Mouse (Mus musculus) liver, embryonic 12.5 days (tissue): ENCODE measurements at regions not wholly inside any gene's neighbourhood (a gene's known extent, or its start where the extent isn't known, plus 50 kb on each side); places are given as distances from the start of the nearest gene placed in this dataset.

Source experiments
- ATAC-seq: fragments of 200-750 bp; cut with Nextera tagmentation; 2 replicates; pipeline ENCODE4 v1.8.0; 2017; ENCODE audit warnings: moderate number of reproducible peaks, mild to moderate bottlenecking, moderate library complexity
- H3K27ac ChIP-seq: fragments of 300-500 bp; sonication (generic); 2 replicates; pipeline ENCODE4 v1.5.1; 2016; ENCODE audit warnings: mild to moderate bottlenecking
- H3K27me3 ChIP-seq: fragments of 300-500 bp; sonication (generic); replicated peaks from 2 replicates; pipeline ENCODE4 v1.6.1; 2016; ENCODE audit warnings: mild to moderate bottlenecking, moderate library complexity
- H3K36me3 ChIP-seq: fragments of 300-500 bp; sonication (generic); 2 replicates; pipeline ENCODE4 v1.6.1; 2016; ENCODE audit warnings: mild to moderate bottlenecking, moderate library complexity
- H3K4me1 ChIP-seq: fragments of 300-500 bp; sonication (generic); 2 replicates; pipeline ENCODE4 v1.6.1; 2016
- H3K4me2 ChIP-seq: fragments of 300-500 bp; sonication (generic); 2 replicates; pipeline ENCODE4 v1.6.1; 2016; ENCODE audit warnings: mild to moderate bottlenecking, moderate library complexity
- H3K4me3 ChIP-seq: fragments of 300-500 bp; sonication (generic); 2 replicates; pipeline ENCODE4 v1.5.1; 2016; ENCODE audit warnings: mild to moderate bottlenecking, moderate library complexity
- H3K9ac ChIP-seq: fragments of 300-500 bp; sonication (generic); 2 replicates; pipeline ENCODE4 v1.6.1; 2016; ENCODE audit warnings: mild to moderate bottlenecking, moderate library complexity
- H3K9me3 ChIP-seq: fragments of 300-500 bp; sonication (generic); replicated peaks from 2 replicates; pipeline ENCODE4 v1.6.1; 2016; ENCODE audit warnings: mild to moderate bottlenecking, moderate library complexity
- WGBS: fragments of 180-500 bp; shearing (Covaris S2); methylation state at CpG from one replicate; pipeline ENCODE4 v1.1.7; 2016; ENCODE audit not compliant: insufficient replicate concordance; 5-methylcytosine and 5-hydroxymethylcytosine counted together

DNA sequence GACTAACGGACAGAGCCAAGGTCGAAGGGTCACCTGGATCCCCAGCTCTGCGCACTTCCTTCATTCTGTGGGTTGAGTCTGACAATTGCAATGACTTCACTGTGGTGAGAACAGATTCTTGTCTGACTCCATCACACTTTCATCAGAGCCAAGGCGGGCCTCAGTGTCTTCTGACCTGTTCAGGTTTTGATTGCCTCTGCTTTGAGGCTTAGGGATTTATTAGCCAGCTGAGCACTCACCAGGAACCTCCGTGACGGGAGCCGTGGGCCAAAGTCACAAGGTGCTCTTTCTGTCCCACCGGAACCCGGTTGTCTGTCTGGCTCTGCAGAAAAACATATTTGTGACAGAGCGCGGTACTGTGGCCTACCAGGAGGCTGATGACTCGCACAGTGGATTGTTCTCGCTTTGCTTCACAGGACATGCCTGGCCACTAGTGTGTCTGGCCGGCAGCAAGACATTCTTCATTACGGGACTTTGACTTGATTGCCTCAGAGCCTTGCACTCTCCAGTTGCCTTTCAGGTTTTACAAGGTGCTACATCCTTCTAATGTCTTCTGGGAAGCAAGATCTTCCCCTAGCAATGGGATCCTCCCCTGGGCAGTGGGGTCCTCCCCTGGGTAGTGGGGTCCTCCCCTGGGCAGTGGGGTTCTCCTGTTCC, 114.9 kb upstream of the Prickle1 start:
- 80% methylated on average over 15 of the region's 15 CpGs for WGBS
- no peak overlapping the region for H3K27ac ChIP-seq
- no peak for ATAC-seq
- H3K9ac ChIP-seq: no peak overlapping the region
- H3K36me3 ChIP-seq: no peaks in the 10 kb centered on the region
- H3K4me2 ChIP-seq: no peak overlapping the region
- H3K4me1 ChIP-seq: no peaks in the 10 kb centered on the region
- no peaks in the 10 kb centered on the region for H3K9me3 ChIP-seq
- no peak overlapping the region for H3K4me3 ChIP-seq
- H3K27me3 ChIP-seq: no peaks in the 10 kb centered on the region

DNA sequence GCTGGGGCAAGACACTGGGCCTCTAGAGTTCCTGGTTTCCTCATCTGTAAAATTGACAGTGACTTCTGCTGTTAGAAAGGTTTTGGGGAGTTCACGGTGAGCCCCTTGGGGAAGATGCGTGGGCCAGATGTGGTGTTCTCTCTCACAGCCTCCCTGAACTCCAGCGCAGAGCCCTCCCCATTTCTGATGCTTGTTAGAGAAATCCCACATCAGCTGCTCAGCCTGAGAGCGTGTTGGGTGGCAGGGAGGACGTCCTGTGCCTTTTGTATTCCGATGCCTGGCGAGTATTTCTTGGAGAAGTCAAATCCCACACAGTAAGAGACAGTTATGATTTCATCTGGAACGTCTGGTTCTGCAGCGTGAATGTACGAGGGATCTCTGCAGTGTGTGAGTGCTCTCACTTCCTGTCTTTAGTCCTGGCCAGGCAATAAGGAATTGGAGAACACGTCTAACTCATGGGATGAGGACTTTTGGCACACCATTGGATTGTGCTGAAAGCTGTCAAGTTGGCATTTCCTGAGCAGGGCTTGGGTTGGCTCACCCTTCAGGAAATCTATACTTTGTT, 110.8 kb upstream of the Prickle1 start:
- Histone ChIP-seq H3K27me3 (no peaks in the 10 kb centered on the region), H3K4me1 (no peaks in the 10 kb centered on the region), H3K27ac (no peak overlapping the region), H3K9me3 (no peaks in the 10 kb centered on the region), H3K36me3 (no peaks in the 10 kb centered on the region), H3K4me2 (no peak overlapping the region), H3K9ac (no peak overlapping the region), H3K4me3 (no peak overlapping the region)
- no peak for ATAC-seq
- WGBS: 58% methylated on average over 11 of the region's 11 CpGs

DNA sequence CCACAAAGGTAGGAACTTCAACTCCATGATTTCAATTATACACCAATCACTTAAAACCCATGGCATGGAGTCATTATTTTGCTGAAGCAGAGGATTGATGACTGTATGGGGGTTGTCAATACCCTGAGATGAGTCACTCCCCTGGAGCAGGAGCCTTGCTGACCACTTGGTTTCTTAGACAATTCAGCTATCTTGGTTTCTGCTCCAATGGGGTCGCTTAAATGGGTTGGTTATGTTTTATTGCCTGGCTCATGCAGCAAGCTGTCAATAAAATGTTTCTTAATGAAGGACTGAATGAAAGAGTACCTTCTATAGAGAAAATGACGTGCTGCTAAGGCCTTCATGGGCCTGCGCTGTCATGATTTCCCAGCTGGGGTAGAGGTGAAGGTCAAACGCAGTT, 110.0 kb upstream of the Prickle1 start:
- Histone ChIP-seq H3K9ac (no peak overlapping the region), H3K9me3 (no peaks in the 10 kb centered on the region), H3K4me1 (no peaks in the 10 kb centered on the region), H3K4me2 (no peak overlapping the region), H3K27ac (no peak overlapping the region), H3K4me3 (no peak overlapping the region), H3K27me3 (no peaks in the 10 kb centered on the region), H3K36me3 (no peaks in the 10 kb centered on the region)
- no peak for ATAC-seq
- 68% methylated on average over 4 of the region's 4 CpGs for WGBS

DNA sequence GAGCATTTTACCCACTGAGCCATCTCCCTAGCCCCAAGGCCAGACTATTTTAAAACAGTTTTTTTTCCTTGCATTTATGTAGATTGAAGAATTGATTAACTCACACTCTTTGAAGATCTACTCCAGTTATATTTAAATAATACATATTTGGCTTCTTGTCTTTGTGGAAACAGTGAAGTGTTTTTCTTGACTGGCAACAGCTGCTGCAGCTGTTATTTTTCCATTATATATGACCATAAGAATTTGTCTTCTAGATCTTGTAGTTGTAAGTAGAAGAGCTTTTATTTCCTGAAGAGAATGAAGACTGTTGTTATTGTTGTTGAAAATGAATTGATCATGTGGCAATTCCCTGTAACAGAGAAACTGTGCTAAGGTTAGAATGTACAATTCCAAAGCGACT, 109.4 kb upstream of the Prickle1 start:
- Histone ChIP-seq H3K27me3 (no peaks in the 10 kb centered on the region), H3K4me3 (no peak overlapping the region), H3K9ac (no peak overlapping the region), H3K36me3 (no peaks in the 10 kb centered on the region), H3K4me2 (no peak overlapping the region), H3K9me3 (no peaks in the 10 kb centered on the region), H3K27ac (no peak overlapping the region), H3K4me1 (no peaks in the 10 kb centered on the region)
- no peak for ATAC-seq
- WGBS: 56% methylated on average over 1 of the region's 1 CpGs

DNA sequence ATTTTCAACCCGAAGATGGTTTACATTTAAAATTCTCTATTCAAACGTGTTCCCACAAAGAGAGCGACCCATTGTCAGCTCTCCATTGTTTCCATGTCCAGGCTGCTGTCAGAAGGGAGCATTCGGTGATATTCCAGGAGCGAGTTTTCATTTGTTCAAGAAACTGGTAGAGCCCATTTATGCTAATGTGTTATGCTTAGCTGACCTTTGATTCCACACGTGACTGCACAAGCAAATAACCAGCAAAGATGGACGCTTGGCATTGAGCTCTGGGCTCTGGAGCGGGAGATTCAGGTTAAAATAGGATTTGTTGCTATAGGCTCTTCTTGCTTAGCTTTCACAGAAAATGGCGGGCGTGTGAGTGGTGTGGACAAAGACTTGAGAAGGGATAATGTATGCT, 105.3 kb upstream of the Prickle1 start:
- Histone ChIP-seq H3K9me3 (no peaks in the 10 kb centered on the region), H3K36me3 (no peaks in the 10 kb centered on the region), H3K4me3 (no peak overlapping the region), H3K4me1 (peaks cover 8% of the 10 kb centered on the region; the same call in 1 of the 2 replicates), H3K27ac (no peak overlapping the region), H3K4me2 (no peak overlapping the region), H3K9ac (no peak overlapping the region), H3K27me3 (no peaks in the 10 kb centered on the region)
- no peak for ATAC-seq
- 79% methylated on average over 10 of the region's 10 CpGs for WGBS

DNA sequence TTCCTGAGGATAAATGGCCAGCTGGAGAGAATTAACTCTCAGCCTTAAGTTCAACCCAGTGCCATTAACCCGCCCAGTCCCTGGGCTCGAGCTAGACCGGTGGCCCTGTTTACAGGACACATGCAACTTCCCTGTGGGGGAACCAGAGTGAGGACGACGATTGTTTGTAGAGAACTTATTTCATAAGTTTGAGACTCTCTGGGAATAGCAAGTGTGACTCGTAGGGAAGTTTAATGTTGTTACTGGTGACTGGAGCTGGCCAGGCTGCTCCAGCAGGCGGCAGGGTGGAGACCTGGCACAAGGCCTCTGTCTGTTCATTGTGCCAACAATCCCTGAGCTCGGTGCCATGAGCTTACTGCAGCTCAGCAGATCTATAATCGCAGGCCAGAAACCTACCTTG, 104.3 kb upstream of the Prickle1 start:
- 67% methylated on average over 9 of the region's 9 CpGs for WGBS
- H3K27me3 ChIP-seq: no peaks in the 10 kb centered on the region
- H3K9ac ChIP-seq: no peak overlapping the region

DNA sequence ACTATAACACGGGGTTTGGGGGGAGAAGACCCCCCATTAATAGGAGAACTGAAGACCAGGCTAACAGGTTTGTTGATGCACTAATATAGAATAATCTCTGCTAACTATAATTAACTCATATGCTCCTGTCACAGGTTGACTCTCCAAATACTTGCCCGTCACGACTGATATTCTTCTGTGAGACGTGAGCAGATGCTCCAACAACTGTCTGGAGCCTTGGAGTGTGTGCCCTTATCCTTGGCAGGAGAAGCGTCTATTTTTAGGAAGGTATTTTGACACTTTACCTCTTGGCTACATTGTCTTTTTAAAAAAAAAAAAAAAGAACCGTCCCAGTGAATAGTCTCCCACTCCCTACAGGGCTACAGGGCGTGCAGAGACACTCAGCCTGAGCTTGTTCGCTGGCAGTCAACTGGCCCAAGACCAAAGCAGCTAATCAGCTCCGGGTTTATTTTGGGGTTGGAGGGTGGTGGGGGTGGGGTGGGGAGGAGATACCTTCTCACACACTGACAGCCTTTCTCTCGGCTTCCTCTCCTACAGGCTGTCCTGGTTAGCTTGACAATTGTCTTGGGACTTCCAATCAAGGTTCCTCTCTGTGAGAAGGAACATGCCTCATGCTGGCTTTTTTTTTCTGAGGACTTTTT, 102.6 kb upstream of the Prickle1 start:
- H3K4me1 ChIP-seq: peaks cover 8% of the 10 kb centered on the region; the same call in 1 of the 2 replicates
- no peak overlapping the region for H3K9ac ChIP-seq
- no peak for ATAC-seq
- H3K36me3 ChIP-seq: no peaks in the 10 kb centered on the region
- no peak overlapping the region for H3K27ac ChIP-seq
- WGBS: 29% methylated on average over 10 of the region's 10 CpGs
- H3K27me3 ChIP-seq: no peaks in the 10 kb centered on the region
- no peaks in the 10 kb centered on the region for H3K9me3 ChIP-seq
- no peak overlapping the region for H3K4me3 ChIP-seq
- H3K4me2 ChIP-seq: peak overlapping the region; percentile 16; the same call in 1 of the 2 replicates

More for the DNA sequence above, 104.3 kb upstream of the Prickle1 start:
- Histone ChIP-seq H3K4me3 (no peak overlapping the region), H3K9me3 (no peaks in the 10 kb centered on the region), H3K4me1 (peaks cover 8% of the 10 kb centered on the region; the same call in 1 of the 2 replicates), H3K4me2 (no peak overlapping the region), H3K36me3 (no peaks in the 10 kb centered on the region), H3K27ac (no peak overlapping the region)
- no peak for ATAC-seq

DNA sequence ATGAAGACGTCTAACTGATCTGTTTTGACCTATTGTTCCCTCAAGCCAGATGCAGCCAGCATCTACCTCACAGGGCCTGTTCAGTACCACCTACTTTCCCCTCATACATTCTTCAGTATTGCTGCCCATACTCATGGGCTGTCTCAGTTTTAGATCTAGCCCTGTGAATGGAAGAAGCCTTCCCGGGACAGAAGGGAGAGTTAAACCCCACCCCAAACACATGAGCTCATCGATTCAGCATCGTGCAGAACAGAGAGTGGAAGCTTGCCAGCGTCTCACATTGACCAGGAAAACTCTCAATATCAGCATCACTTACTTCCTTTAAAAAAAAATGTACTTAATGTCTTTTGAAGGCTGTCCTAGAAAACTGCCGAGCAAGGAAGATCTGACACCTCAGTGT, 95.0 kb upstream of the Prickle1 start:
- Histone ChIP-seq H3K27me3 (no peaks in the 10 kb centered on the region), H3K27ac (no peak overlapping the region), H3K4me1 (no peaks in the 10 kb centered on the region), H3K4me2 (no peak overlapping the region), H3K36me3 (no peaks in the 10 kb centered on the region), H3K9ac (no peak overlapping the region), H3K4me3 (no peak overlapping the region), H3K9me3 (no peaks in the 10 kb centered on the region)
- WGBS: 57% methylated on average over 6 of the region's 6 CpGs
- no peak for ATAC-seq

DNA sequence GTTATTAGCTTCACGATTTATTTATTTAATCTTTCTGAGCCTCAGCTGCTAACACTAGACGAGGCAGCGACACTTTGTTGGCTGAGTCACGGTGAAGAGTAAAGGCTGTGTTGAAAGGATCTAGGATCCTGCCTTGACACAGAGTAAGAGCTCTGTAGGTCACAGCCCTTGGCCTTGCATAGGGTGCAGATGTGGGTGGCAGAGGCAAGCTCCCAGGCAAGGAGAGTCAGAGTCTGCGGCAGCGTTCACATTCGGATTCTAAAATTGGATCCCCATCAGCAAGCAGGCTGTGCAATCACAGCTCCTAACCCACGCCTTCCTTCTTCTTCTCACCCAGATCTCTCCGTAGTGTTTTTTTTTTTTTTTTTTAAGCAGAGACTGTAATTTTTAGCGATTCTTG, 94.3 kb upstream of the Prickle1 start:
- Histone ChIP-seq H3K27ac (no peak overlapping the region), H3K9ac (no peak overlapping the region), H3K4me2 (no peak overlapping the region), H3K4me3 (no peak overlapping the region), H3K9me3 (no peaks in the 10 kb centered on the region), H3K27me3 (no peaks in the 10 kb centered on the region), H3K4me1 (no peaks in the 10 kb centered on the region), H3K36me3 (no peaks in the 10 kb centered on the region)
- 77% methylated on average over 10 of the region's 10 CpGs for WGBS
- ATAC-seq: no peak

DNA sequence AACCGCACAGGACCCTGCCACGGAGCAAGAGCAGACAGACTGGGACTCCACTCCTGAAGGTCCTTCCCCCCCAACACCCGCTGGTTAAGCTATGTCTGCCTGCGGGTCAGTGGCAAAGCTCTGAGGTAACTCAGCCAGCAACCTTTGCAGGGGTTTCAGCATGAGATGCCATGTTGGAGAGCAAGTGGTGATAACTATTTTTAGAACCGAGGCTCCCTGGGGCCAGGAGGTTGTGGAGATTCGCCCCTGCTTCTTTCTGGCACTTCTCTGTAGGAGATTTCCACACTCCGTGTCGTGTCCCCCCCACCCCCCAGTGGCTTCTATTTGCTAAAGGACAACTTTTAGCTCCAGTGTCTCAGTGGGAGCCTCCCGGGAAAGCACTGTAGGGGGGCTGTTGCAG, 90.7 kb upstream of the Prickle1 start:
- H3K9ac ChIP-seq: no peak overlapping the region
- 40% methylated on average over 9 of the region's 9 CpGs for WGBS
- no peaks in the 10 kb centered on the region for H3K27me3 ChIP-seq
- no peaks in the 10 kb centered on the region for H3K4me1 ChIP-seq
- no peaks in the 10 kb centered on the region for H3K9me3 ChIP-seq
- no peaks in the 10 kb centered on the region for H3K36me3 ChIP-seq
- H3K4me2 ChIP-seq: no peak overlapping the region
- H3K4me3 ChIP-seq: no peak overlapping the region
- no peak overlapping the region for H3K27ac ChIP-seq
- ATAC-seq: no peak

DNA sequence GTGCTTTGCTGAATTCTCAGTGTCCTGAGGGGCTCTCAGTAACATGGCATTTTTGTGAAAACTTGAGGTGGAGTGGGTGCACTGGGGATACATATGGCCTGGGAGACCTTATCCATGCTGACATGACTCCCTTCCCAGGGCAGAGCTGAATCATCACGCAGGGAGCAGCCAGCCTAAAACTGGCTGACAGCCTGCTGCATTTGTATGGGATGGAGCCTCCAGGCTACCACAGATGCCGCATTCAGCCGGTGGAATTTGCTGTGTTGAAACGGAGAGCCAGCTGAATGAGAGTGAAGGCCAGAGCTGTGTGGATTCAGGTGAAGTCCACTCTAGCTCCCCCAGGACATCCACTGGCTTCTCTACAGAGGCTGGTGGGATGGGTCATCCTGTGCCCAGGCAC, 85.9 kb upstream of the Prickle1 start:
- no peaks in the 10 kb centered on the region for H3K36me3 ChIP-seq
- H3K4me1 ChIP-seq: peaks cover 1% of the 10 kb centered on the region; the same call in 1 of the 2 replicates
- H3K4me3 ChIP-seq: no peak overlapping the region
- ATAC-seq: no peak
- H3K27me3 ChIP-seq: no peaks in the 10 kb centered on the region
- H3K9me3 ChIP-seq: no peaks in the 10 kb centered on the region
- no peak overlapping the region for H3K27ac ChIP-seq
- no peak overlapping the region for H3K4me2 ChIP-seq
- WGBS: 77% methylated on average over 4 of the region's 4 CpGs
- H3K9ac ChIP-seq: no peak overlapping the region

DNA sequence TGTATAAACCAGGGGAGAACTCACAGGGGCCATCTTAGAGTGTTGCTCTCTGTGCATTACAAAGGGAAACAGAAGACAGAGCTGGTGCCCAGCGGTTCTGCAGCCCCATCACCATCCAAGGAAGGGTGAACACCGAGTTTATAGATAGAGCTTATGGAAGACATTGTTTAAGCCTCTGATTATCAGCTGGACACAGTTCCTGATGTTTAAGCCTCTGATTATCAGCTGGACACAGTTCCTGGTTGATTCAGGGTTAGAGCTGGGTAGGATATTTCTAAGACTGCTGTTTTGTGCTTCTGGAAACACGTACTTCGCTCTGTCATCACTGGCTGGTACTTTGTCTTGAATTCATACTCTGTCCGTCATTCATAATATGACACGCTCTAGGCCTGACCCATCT, 79.9 kb upstream of the Prickle1 start:
- ATAC-seq: 0 out of 2 replicates have a peak, but pooled peaks have one; percentile 40
- WGBS: 56% methylated on average over 6 of the region's 6 CpGs
- no peak overlapping the region for H3K27ac ChIP-seq
- H3K36me3 ChIP-seq: no peaks in the 10 kb centered on the region
- H3K4me1 ChIP-seq: peaks cover 18% of the 10 kb centered on the region
- H3K9ac ChIP-seq: no peak overlapping the region
- H3K9me3 ChIP-seq: no peaks in the 10 kb centered on the region
- H3K27me3 ChIP-seq: no peaks in the 10 kb centered on the region
- H3K4me2 ChIP-seq: no peak overlapping the region
- no peak overlapping the region for H3K4me3 ChIP-seq
